Mouse (Mus musculus) kidney, embryonic 16.5 days (tissue): ENCODE data around the gene Fer. TPM values are rescaled to one million over a fixed set of nuclear protein-coding genes. Genes with fewer than 3 reads are reported as not detected.

Experiments
- ATAC-seq: fragments of 200-750 bp; cut with Nextera tagmentation; 2 replicates; pipeline ENCODE4 v1.8.0; 2017; ENCODE audit warnings: moderate TSS enrichment; ENCODE audit not compliant: low FRiP score, low TSS enrichment
- H3K27ac ChIP-seq: fragments of 300-500 bp; sonication (generic); 2 replicates; pipeline ENCODE4 v1.5.1; 2014; ENCODE audit warnings: low read length
- H3K27me3 ChIP-seq: fragments of 300-500 bp; sonication (generic); 2 replicates; pipeline ENCODE4 v1.6.1; 2014; ENCODE audit warnings: low read length, control low read depth, mixed read lengths; ENCODE audit not compliant: insufficient read depth
- H3K36me3 ChIP-seq: fragments of 300-500 bp; sonication (generic); 2 replicates; pipeline ENCODE4 v1.6.1; 2014; ENCODE audit warnings: low read length, control low read depth, mixed read lengths; ENCODE audit not compliant: insufficient read depth
- H3K4me1 ChIP-seq: fragments of 300-500 bp; sonication (generic); 2 replicates; pipeline ENCODE4 v1.6.1; 2014; ENCODE audit warnings: low read length, control low read depth, mixed read lengths; ENCODE audit not compliant: insufficient read depth
- H3K4me2 ChIP-seq: fragments of 300-500 bp; sonication (generic); replicated peaks from 2 replicates; pipeline ENCODE4 v1.6.1; 2014; ENCODE audit warnings: low read depth, low read length
- H3K4me3 ChIP-seq: fragments of 300-500 bp; sonication (generic); 2 replicates; pipeline ENCODE4 v1.5.1; 2014; ENCODE audit warnings: mild to moderate bottlenecking, low read length
- H3K9ac ChIP-seq: fragments of 300-500 bp; sonication (generic); replicated peaks from 2 replicates; pipeline ENCODE4 v1.6.1; 2014; ENCODE audit warnings: low read length
- H3K9me3 ChIP-seq: fragments of 300-500 bp; sonication (generic); 2 replicates; pipeline ENCODE4 v1.6.1; 2016; ENCODE audit warnings: low read length, control low read depth
- WGBS: fragments of 180-500 bp; shearing (Covaris S2); extraction: QIAGEN DNeasy Blood & Tissue Kit; methylation state at CpG from one replicate; pipeline ENCODE4 v1.1.7; 2014; 5-methylcytosine and 5-hydroxymethylcytosine counted together
- polyA plus RNA-seq: library from polyadenylated mRNA; unstranded; fragments of >200 nt; fragmentation: Nextera tagmentation; extraction: Ambion mirVana; gene quantifications from 2 replicates; pipeline ENCODE4 v1.2.1, GENCODE M21; 2015

Gene Fer
- polyA plus RNA-seq, 1 experiment from 2014 or later, result 35.1 TPM

DNA sequence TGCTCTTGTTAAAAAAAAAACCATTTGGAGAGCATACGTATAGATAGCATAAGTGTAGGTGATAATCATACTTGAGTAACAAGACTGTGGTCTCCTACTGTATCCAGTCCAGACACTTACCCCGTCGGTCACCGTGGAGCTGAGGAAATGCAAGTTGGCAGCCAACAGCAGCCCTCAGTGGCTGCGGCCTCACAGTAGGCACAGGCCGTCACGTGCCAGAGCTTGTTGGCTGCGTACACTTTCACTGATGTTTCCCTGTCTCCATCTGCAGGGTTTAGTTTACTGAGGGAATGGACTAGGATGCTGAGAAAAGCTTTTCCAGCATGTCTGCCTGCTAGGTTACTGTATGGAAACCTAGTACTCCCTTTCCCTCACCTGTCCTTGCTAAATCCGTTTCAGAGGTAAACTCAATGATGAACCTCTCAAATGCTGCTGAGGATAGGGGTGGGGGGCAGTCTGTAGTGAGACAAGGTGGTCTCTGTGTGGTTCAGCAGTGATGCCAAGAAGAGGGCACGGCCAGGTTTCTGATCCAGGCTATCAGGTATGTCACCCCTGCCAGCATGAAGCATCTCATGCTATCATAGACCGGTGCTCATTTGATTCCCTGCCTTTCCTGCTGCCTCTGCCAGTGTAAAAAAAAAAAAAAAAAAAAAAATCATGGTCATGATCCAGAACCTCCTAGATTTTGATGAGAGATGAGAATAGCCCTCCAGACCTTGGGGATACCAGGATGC lies 224.2 kb downstream of the Fer start:
- no peak overlapping the region for H3K9ac ChIP-seq
- no peaks in the 10 kb centered on the region for H3K4me1 ChIP-seq
- no peak overlapping the region for H3K4me3 ChIP-seq
- H3K4me2 ChIP-seq, result no peak overlapping the region
- H3K27me3 ChIP-seq, result no peaks in the 10 kb centered on the region
- no peak for ATAC-seq
- no peak overlapping the region for H3K27ac ChIP-seq
- WGBS, result 92% methylated on average over 11 of the region's 11 CpGs
- H3K9me3 ChIP-seq, result no peaks in the 10 kb centered on the region
- H3K36me3 ChIP-seq, result no peaks in the 10 kb centered on the region

DNA sequence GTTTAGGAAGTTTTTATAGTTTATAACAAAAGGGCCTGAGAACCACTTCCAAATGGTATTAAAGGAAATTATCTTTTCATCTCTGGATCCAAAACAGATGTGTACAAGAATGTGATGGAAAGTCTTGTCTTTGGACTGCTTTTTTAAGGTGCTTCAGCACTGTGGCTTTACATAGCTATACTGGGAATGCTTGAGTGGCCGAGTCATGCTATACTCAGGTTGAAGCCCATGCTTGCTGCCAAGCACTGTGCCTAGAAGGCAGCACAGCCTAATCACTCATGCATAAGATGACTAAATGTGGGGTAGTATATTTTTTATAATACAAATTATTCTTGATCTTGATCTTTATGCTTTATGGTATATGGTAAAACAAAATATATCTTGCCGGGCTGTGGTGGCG lies 225.0 kb downstream of the Fer start:
- Histone ChIP-seq H3K4me2 (no peak overlapping the region), H3K9ac (no peak overlapping the region), H3K4me1 (no peaks in the 10 kb centered on the region), H3K4me3 (no peak overlapping the region), H3K36me3 (no peaks in the 10 kb centered on the region), H3K27ac (no peak overlapping the region), H3K9me3 (no peaks in the 10 kb centered on the region), H3K27me3 (no peaks in the 10 kb centered on the region)
- WGBS, result 91% methylated on average over 3 of the region's 3 CpGs
- ATAC-seq, result no peak

DNA sequence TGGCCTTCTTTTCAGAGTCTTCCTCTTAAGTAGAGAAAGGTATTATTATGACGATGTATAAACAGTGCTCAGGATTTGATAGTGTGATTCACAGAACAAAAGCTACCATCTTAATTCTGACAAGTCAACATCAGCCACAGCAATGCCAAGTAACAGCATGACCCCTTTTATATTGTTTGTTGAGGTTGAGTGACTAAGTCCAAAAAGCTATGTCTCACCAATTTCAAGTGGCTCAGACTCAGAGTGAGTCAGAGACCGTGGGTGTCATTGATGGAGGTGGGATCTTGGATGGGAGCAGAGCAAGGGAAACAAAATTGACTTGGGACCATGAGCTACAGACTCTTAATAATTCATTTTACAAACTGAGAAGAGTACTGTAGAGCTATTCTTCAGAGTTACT lies 230.9 kb downstream of the Fer start:
- H3K9ac ChIP-seq, result no peak overlapping the region
- peaks cover 4% of the 10 kb centered on the region for H3K4me1 ChIP-seq
- 88% methylated on average over 2 of the region's 2 CpGs for WGBS
- H3K27me3 ChIP-seq, result no peaks in the 10 kb centered on the region
- no peak overlapping the region for H3K27ac ChIP-seq
- no peaks in the 10 kb centered on the region for H3K9me3 ChIP-seq
- no peak overlapping the region for H3K4me2 ChIP-seq
- H3K36me3 ChIP-seq, result no peaks in the 10 kb centered on the region
- ATAC-seq, result no peak
- no peak overlapping the region for H3K4me3 ChIP-seq

DNA sequence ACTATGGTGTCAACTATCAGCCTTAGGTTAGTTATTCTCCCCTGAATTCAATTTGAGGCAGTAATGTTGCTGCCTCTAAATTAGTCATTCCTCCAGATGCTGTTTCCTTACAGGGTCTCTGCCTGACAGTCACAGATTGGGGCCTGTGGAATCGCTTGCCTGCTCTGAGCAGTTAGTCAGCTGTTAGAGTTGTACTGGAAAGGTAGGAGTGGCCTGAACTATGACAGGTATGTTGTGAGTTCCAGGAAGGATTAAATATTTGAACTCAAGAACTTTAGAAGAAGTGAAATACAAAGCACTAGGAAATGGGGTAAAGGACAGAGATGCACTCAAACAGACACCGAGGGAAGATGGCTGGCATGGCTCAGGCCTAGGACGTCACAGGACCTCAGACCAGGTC lies 233.9 kb downstream of the Fer start:
- H3K27me3 ChIP-seq, result no peaks in the 10 kb centered on the region
- no peak overlapping the region for H3K4me3 ChIP-seq
- WGBS, result 82% methylated on average over 3 of the region's 3 CpGs
- no peak overlapping the region for H3K9ac ChIP-seq
- no peak for ATAC-seq
- H3K4me1 ChIP-seq, result peaks cover 6% of the 10 kb centered on the region
- H3K27ac ChIP-seq, result no peak overlapping the region
- no peaks in the 10 kb centered on the region for H3K36me3 ChIP-seq
- H3K4me2 ChIP-seq, result no peak overlapping the region
- no peaks in the 10 kb centered on the region for H3K9me3 ChIP-seq

DNA sequence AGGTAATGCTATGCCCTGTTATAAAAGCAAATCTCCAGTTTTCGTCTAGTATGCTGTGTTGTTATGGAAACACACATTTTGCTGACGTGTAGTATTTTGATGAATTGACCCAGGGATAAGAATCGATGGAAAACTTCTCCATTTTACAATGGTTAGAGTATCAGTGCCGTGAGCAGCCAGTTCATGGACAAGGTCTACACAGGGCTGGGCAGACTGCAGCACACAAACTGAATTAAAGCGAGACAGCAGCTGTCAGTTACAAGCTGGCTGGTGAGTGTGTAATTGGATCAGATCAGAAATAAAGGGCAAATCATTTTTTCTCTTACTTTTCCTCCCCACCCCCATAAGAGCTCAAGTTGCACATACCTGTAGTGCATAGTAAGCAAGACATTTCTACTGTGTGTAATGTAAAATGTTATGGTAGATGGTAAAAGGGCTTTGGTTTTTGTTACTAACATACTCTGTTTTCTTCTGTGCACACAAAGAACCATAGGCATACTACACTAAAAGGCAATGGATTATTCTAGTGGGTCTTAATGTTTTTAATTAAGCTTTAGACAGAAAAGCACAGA lies 235.0 kb downstream of the Fer start:
- ATAC-seq, result no peak
- WGBS, result 77% methylated on average over 5 of the region's 5 CpGs
- H3K4me3 ChIP-seq, result no peak overlapping the region
- H3K9me3 ChIP-seq, result no peaks in the 10 kb centered on the region
- H3K27me3 ChIP-seq, result no peaks in the 10 kb centered on the region
- H3K4me1 ChIP-seq, result peaks cover 6% of the 10 kb centered on the region
- no peak overlapping the region for H3K9ac ChIP-seq
- no peaks in the 10 kb centered on the region for H3K36me3 ChIP-seq
- H3K27ac ChIP-seq, result no peak overlapping the region
- H3K4me2 ChIP-seq, result no peak overlapping the region

DNA sequence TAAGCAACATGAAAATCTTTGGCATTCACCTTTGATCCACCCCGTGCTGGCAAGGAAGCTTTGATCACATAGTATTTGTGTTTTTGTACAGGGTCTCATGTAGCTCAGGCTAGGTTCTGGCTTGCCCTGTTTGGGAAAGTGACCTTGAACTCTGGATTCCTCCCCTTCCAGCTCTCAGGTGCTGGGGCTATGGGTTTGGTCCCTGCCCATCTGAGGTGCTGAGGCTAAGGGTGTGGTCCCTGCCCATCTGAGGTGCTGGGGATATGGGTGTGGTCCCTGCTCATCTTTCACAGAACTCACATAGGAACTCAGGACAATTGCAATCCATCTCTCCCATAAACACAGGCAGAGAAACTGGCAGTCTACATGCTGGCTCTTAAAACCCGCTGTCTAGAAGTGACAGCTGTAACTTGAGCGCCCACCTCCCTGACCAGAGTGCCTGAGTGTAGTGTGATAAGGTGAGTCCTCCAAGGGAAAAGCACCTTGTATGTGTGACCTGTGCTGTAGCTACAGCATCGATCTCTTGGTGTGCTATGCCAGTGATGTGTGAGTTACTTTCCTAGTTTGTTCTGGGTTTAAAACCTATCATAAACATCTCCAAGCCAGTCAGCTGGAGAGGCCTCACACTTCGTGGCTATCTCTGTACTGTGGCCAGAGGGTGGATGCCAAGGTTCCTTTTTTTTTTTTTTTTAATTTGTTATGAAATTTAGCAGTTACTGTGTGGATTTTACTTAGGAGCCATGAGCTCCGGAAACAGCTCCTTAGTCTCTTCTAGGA lies 236.7 kb downstream of the Fer start:
- H3K4me3 ChIP-seq, result no peak overlapping the region
- no peaks in the 10 kb centered on the region for H3K9me3 ChIP-seq
- no peak overlapping the region for H3K27ac ChIP-seq
- H3K36me3 ChIP-seq, result no peaks in the 10 kb centered on the region
- no peak overlapping the region for H3K9ac ChIP-seq
- peaks cover 6% of the 10 kb centered on the region for H3K4me1 ChIP-seq
- no peaks in the 10 kb centered on the region for H3K27me3 ChIP-seq
- WGBS, result 56% methylated on average over 6 of the region's 6 CpGs
- H3K4me2 ChIP-seq, result no peak overlapping the region
- no peak for ATAC-seq

DNA sequence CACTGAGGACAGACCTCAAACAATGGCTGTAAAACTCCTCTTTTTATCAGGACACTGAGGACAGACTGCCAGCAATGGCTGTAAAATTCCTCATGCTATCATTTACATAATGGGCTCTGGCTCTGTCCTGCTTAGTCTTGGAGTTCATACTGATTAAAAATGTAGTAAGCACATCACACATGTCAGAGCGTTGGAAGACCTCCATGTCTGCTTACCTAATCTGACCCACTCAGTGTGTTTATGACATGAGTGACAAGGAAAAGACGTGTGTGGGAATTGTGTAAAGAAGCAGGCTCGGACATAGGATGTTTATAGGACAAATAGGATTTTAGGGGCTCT lies 237.3 kb downstream of the Fer start:
- Histone ChIP-seq H3K4me3 (no peak overlapping the region), H3K36me3 (no peaks in the 10 kb centered on the region), H3K4me1 (peaks cover 6% of the 10 kb centered on the region), H3K27me3 (no peaks in the 10 kb centered on the region), H3K9ac (no peak overlapping the region), H3K9me3 (no peaks in the 10 kb centered on the region), H3K4me2 (no peak overlapping the region), H3K27ac (no peak overlapping the region)
- no peak for ATAC-seq
- 50% methylated on average over 3 of the region's 3 CpGs for WGBS

DNA sequence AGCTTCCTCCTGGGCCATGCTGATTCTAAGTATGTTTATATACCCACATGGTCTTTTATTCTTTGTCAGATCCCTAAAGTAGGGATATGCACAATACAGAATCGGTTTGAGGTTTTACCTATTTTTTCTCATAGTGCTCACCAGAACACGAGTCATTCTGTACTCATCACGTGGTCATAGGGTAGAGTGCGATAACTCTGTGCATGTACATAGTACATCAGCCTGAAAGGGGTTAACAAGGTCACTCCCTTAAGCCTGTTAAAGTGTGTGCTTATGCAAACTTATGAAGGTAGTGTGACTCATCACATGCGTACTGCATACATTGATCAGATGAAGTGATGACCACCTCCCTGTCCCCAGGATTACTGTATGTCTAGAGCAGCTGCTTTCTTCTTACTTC lies 245.9 kb downstream of the Fer start:
- no peaks in the 10 kb centered on the region for H3K36me3 ChIP-seq
- no peaks in the 10 kb centered on the region for H3K27me3 ChIP-seq
- no peak overlapping the region for H3K27ac ChIP-seq
- ATAC-seq, result no peak
- 90% methylated on average over 5 of the region's 5 CpGs for WGBS
- no peak overlapping the region for H3K4me3 ChIP-seq
- H3K4me1 ChIP-seq, result peaks cover 11% of the 10 kb centered on the region; the same call in 1 of the 2 replicates
- H3K9ac ChIP-seq, result no peak overlapping the region
- no peaks in the 10 kb centered on the region for H3K9me3 ChIP-seq
- H3K4me2 ChIP-seq, result no peak overlapping the region

DNA sequence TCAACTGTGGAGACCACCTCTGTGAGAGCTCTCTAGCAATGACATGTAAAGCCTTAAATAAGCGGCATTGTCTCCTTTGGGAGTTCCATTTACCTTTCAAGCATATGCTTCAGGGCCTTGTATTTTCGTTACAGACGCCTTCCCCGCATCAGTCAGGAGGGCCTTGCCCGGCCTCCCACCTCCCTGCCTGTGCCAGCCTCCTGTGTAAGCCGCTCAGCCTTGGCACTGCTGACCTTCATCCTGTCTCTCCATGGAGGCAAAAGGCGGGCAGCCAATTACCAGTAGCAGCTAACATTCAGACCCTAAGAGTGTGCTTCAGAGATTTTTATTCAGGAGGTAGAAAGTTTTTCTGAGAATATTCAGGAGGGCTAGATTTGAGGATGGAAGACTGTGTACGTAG lies 247.0 kb downstream of the Fer start:
- Histone ChIP-seq H3K4me2 (no peak overlapping the region), H3K9ac (no peak overlapping the region), H3K4me3 (no peak overlapping the region), H3K4me1 (peaks cover 11% of the 10 kb centered on the region; the same call in 1 of the 2 replicates), H3K36me3 (no peaks in the 10 kb centered on the region), H3K27ac (no peak overlapping the region), H3K9me3 (no peaks in the 10 kb centered on the region), H3K27me3 (no peaks in the 10 kb centered on the region)
- 69% methylated on average over 8 of the region's 8 CpGs for WGBS
- no peak for ATAC-seq

DNA sequence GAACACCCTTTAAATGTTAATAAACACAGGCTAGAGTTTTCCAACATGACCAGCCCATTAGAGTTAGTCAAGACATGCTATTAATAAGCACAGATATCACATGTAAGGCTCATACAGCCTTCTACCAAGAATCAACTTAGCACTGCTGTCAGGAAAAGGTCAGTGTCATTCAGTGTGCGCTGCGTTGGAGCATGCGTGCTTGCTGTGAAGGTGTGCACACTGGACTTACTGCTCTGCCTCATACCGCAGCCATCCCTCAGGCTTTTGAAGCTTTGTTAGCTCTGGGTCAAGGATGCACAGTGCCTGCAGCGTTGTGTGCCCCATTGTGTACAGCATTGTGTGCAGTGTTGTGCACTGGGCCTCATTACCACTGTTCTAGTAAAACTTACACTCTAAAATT lies 250.8 kb downstream of the Fer start:
- 95% methylated on average over 5 of the region's 5 CpGs for WGBS

More for the DNA sequence above, 250.8 kb downstream of the Fer start:
- Histone ChIP-seq H3K9ac (no peak overlapping the region), H3K36me3 (no peaks in the 10 kb centered on the region), H3K9me3 (no peaks in the 10 kb centered on the region), H3K4me3 (no peak overlapping the region), H3K4me2 (no peak overlapping the region), H3K27me3 (no peaks in the 10 kb centered on the region), H3K27ac (no peak overlapping the region), H3K4me1 (peaks cover 16% of the 10 kb centered on the region; the same call in 1 of the 2 replicates)
- ATAC-seq, result no peak
